Mouse (Mus musculus): ENCODE data around the gene Vmn1r120.
"Not testable (repeated sequence)": the region's sequence is repeated elsewhere in the genome, so short reads cannot be mapped to it uniquely, and the experiment has no call there.

Vmn1r120 gene

DNA sequence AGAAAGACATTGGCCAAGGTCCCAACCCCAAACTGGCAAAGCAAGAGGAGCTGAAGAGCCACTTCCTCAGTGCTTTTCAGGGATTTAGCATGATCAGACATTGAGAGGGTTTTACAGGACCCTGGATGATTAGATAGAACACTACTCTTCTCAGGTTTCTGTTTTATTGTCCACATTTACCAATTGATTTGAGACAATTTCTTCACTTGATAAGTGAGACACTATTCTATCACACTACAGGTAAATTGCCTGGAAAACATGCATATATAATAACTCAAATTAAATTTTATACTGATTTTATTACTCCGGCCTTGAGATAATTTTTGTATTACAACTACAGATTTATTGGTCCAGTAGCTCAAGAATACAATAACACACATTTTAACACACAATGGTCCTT is at the start of gene Vmn1r120:
Gene Vmn1r120 (minus strand): TSS at position 101 of the 400 bp plus-strand sequence.
- DNase-seq (ENCODE audit: low spot score in 2 of 2), result not testable (repeated sequence)

GRCm38 (mm10) chr7:21098413-21098812 is 44.8 kb upstream of the Vmn1r120 start, which contains the start of gene Vmn1r121:
Gene Vmn1r121, minus strand, starts transcription at chr7:21098513.
- DNase-seq (ENCODE audit: low spot score in 2 of 2), result not testable (repeated sequence)

DNA sequence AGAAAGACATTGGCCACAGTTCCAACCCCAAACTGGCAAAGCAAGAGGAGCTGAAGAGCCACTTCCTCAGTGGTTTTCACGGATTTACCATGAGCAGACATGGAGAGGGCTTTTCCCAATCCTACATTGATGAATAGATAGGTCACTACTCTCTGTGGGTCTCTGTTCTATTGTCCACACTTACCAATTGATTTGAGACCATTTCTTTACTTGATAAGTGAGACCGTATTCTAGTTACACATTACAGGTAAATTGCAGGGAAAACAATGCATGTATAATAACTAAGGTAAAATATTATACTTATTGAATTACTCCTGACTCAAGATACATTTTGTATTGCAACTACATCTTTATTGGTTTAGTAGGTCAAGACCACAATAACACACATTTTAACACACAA is 41.2 kb downstream of the Vmn1r120 start, which contains the start of gene Vmn1r119:
Gene Vmn1r119 (minus strand): TSS at position 101 of the 400 bp plus-strand sequence.
- DNase-seq (ENCODE audit: low spot score in 2 of 2), result not testable (repeated sequence)
